Mouse (Mus musculus) forebrain, embryonic 10.5 days (tissue): ENCODE measurements at regions not wholly inside any gene's neighbourhood (a gene's known extent, or its start where the extent isn't known, plus 50 kb on each side); places are given as distances from the start of the nearest gene placed in this dataset.

ENCODE experiments used
- DNase-seq: peaks from one replicate; pipeline ENCODE4 v3.0.0-alpha.2; 2017; ENCODE audit warnings: low spot score; ENCODE audit errors: extremely low spot score
- H3K27ac ChIP-seq: fragments of 300-500 bp; sonication (generic); 2 replicates; pipeline ENCODE4 v1.5.1; 2016; ENCODE audit warnings: mild to moderate bottlenecking
- H3K27me3 ChIP-seq: fragments of 300-500 bp; sonication (generic); 2 replicates; pipeline ENCODE4 v1.6.1; 2016; ENCODE audit warnings: mild to moderate bottlenecking; ENCODE audit not compliant: poor library complexity, severe bottlenecking
- H3K36me3 ChIP-seq: fragments of 300-500 bp; sonication (generic); replicated peaks from 2 replicates; pipeline ENCODE4 v1.6.1; 2016; ENCODE audit warnings: mild to moderate bottlenecking, moderate library complexity
- H3K4me1 ChIP-seq: fragments of 300-500 bp; sonication (generic); 2 replicates; pipeline ENCODE4 v1.6.1; 2016
- H3K4me3 ChIP-seq: fragments of 300-500 bp; sonication (generic); 2 replicates; pipeline ENCODE4 v1.5.1; 2016; ENCODE audit warnings: mild to moderate bottlenecking, moderate library complexity
- H3K9me3 ChIP-seq: fragments of 300-500 bp; sonication (generic); 2 replicates; pipeline ENCODE4 v1.6.1; 2016; ENCODE audit warnings: mild to moderate bottlenecking, moderate library complexity
- WGBS: fragments of 180-500 bp; shearing (Covaris S2); methylation state at CpG from one replicate; pipeline ENCODE4 v1.1.7; 2016; 5-methylcytosine and 5-hydroxymethylcytosine counted together

GRCm38 (mm10) chr2:45184704-45185620 lies 67.8 kb upstream of the Zeb2 start:
- Histone ChIP-seq H3K36me3 (no peaks in the 10 kb centered on the region), H3K9me3 (no peaks in the 10 kb centered on the region), H3K4me1 (peaks cover 47% of the 10 kb centered on the region), H3K4me3 (peak overlapping the region; percentile 34), H3K27me3 (no peaks in the 10 kb centered on the region), H3K27ac (peak overlapping the region; percentile 87)
- peak; percentile 47 for DNase-seq
- WGBS = 10% methylated on average over 18 of the region's 18 CpGs

- Histone ChIP-seq H3K9me3 (no peaks in the 10 kb centered on the region), H3K36me3 (no peaks in the 10 kb centered on the region), H3K4me1 (peaks cover 55% of the 10 kb centered on the region), H3K27ac (peak overlapping the region; percentile 87), H3K4me3 (no peak overlapping the region), H3K27me3 (no peaks in the 10 kb centered on the region)
- DNase-seq = no peak
- WGBS = 12% methylated on average over 6 of the region's 6 CpGs
Observed at GRCm38 (mm10) chr2:45184149-45184548, 67.0 kb upstream of the Zeb2 start.

GRCm38 (mm10) chr2:45182876-45183275 lies 65.7 kb upstream of the Zeb2 start:
- 41% methylated on average over 1 of the region's 1 CpGs for WGBS

GRCm38 (mm10) chr2:45181552-45181951 lies 64.4 kb upstream of the Zeb2 start:
- no peaks in the 10 kb centered on the region for H3K9me3 ChIP-seq
- H3K27me3 ChIP-seq = no peaks in the 10 kb centered on the region
- peak overlapping the region; percentile 22; the same call in 1 of the 2 replicates for H3K27ac ChIP-seq
- WGBS = 74% methylated on average over 7 of the region's 7 CpGs
- no peak overlapping the region for H3K4me3 ChIP-seq
- DNase-seq = no peak
- H3K4me1 ChIP-seq = peaks cover 61% of the 10 kb centered on the region
- H3K36me3 ChIP-seq = no peaks in the 10 kb centered on the region

More at GRCm38 (mm10) chr2:45182876-45183275, 65.7 kb upstream of the Zeb2 start:
- no peak for DNase-seq
- 0 out of 2 replicates have a peak overlapping the region, but pooled peaks have one; percentile 1 for H3K27ac ChIP-seq
- no peaks in the 10 kb centered on the region for H3K27me3 ChIP-seq
- H3K36me3 ChIP-seq = no peaks in the 10 kb centered on the region
- peaks cover 61% of the 10 kb centered on the region for H3K4me1 ChIP-seq
- no peaks in the 10 kb centered on the region for H3K9me3 ChIP-seq
- no peak overlapping the region for H3K4me3 ChIP-seq

GRCm38 (mm10) chr2:45178849-45179453 lies 61.8 kb upstream of the Zeb2 start:
- H3K9me3 ChIP-seq = peaks cover 9% of the 10 kb centered on the region; the same call in 1 of the 2 replicates
- H3K27ac ChIP-seq = peak overlapping the region; percentile 56; the same call in 1 of the 2 replicates
- WGBS = 84% methylated on average over 1 of the region's 1 CpGs
- no peaks in the 10 kb centered on the region for H3K27me3 ChIP-seq
- H3K36me3 ChIP-seq = no peaks in the 10 kb centered on the region
- peaks cover 45% of the 10 kb centered on the region for H3K4me1 ChIP-seq
- H3K4me3 ChIP-seq = no peak overlapping the region
- no peak for DNase-seq

GRCm38 (mm10) chr2:45172382-45172781 lies 55.2 kb upstream of the Zeb2 start:
- H3K4me1 ChIP-seq = peaks cover 57% of the 10 kb centered on the region
- DNase-seq = no peak
- H3K27me3 ChIP-seq = peaks cover 7% of the 10 kb centered on the region; the same call in 1 of the 2 replicates
- WGBS = 79% methylated on average over 8 of the region's 8 CpGs
- H3K27ac ChIP-seq = peak overlapping the region; percentile 62; the same call in 1 of the 2 replicates
- no peak overlapping the region for H3K4me3 ChIP-seq
- H3K9me3 ChIP-seq = peaks cover 9% of the 10 kb centered on the region; the same call in 1 of the 2 replicates
- H3K36me3 ChIP-seq = no peaks in the 10 kb centered on the region

GRCm38 (mm10) chr2:45171520-45172173 lies 54.5 kb upstream of the Zeb2 start:
- WGBS = 73% methylated on average over 12 of the region's 12 CpGs
- Histone ChIP-seq H3K9me3 (peaks cover 9% of the 10 kb centered on the region; the same call in 1 of the 2 replicates), H3K4me1 (peaks cover 57% of the 10 kb centered on the region), H3K27ac (peak overlapping the region; percentile 62; the same call in 1 of the 2 replicates), H3K27me3 (peaks cover 7% of the 10 kb centered on the region; the same call in 1 of the 2 replicates), H3K4me3 (no peak overlapping the region), H3K36me3 (no peaks in the 10 kb centered on the region)
- DNase-seq = no peak

GRCm38 (mm10) chr2:45170272-45170671 lies 53.1 kb upstream of the Zeb2 start:
- Histone ChIP-seq H3K36me3 (no peaks in the 10 kb centered on the region), H3K9me3 (peaks cover 4% of the 10 kb centered on the region; the same call in 1 of the 2 replicates), H3K4me1 (peaks cover 57% of the 10 kb centered on the region), H3K4me3 (no peak overlapping the region), H3K27me3 (peaks cover 7% of the 10 kb centered on the region; the same call in 1 of the 2 replicates), H3K27ac (peak overlapping the region; percentile 63)
- 45% methylated on average over 3 of the region's 3 CpGs for WGBS
- DNase-seq = no peak

GRCm38 (mm10) chr2:45169429-45170070 lies 52.4 kb upstream of the Zeb2 start:
- peaks cover 57% of the 10 kb centered on the region for H3K4me1 ChIP-seq
- H3K27me3 ChIP-seq = peaks cover 7% of the 10 kb centered on the region; the same call in 1 of the 2 replicates
- no peak for DNase-seq
- no peaks in the 10 kb centered on the region for H3K9me3 ChIP-seq
- peak overlapping the region; percentile 63 for H3K27ac ChIP-seq
- 27% methylated on average over 9 of the region's 9 CpGs for WGBS
- peak overlapping the region; percentile 16; the same call in 1 of the 2 replicates for H3K4me3 ChIP-seq
- H3K36me3 ChIP-seq = no peaks in the 10 kb centered on the region

- peaks cover 50% of the 10 kb centered on the region for H3K4me1 ChIP-seq
- H3K4me3 ChIP-seq = no peak overlapping the region
- 0 out of 2 replicates have a peak overlapping the region, but pooled peaks have one; percentile 63 for H3K27ac ChIP-seq
- no peak for DNase-seq
- no peaks in the 10 kb centered on the region for H3K9me3 ChIP-seq
- H3K36me3 ChIP-seq = no peaks in the 10 kb centered on the region
- 91% methylated on average over 3 of the region's 3 CpGs for WGBS
- peaks cover 7% of the 10 kb centered on the region; the same call in 1 of the 2 replicates for H3K27me3 ChIP-seq
Observed at GRCm38 (mm10) chr2:45168606-45169005, 51.4 kb upstream of the Zeb2 start.
